Mouse (Mus musculus) testis, adult 2 months (tissue): ENCODE data around the gene Ydjc. TPM values are rescaled to one million over a fixed set of nuclear protein-coding genes. Genes with fewer than 3 reads are reported as not detected.

ENCODE experiments used
- H3K27ac ChIP-seq: fragments of 200-500 bp; 2 replicates; pipeline ENCODE4 v1.5.1; 2012; ENCODE audit warnings: low read depth, low read length; ENCODE audit not compliant: control insufficient read depth, insufficient read depth
- H3K27me3 ChIP-seq: fragments of 200-500 bp; 2 replicates; pipeline ENCODE4 v1.6.1; 2012; ENCODE audit warnings: mild to moderate bottlenecking, low read length, moderate library complexity; ENCODE audit not compliant: control insufficient read depth, insufficient read depth
- H3K36me3 ChIP-seq: fragments of 200-500 bp; 2 replicates; pipeline ENCODE4 v1.6.1; 2012; ENCODE audit warnings: mild to moderate bottlenecking, low read length; ENCODE audit not compliant: control insufficient read depth, insufficient read depth
- H3K4me1 ChIP-seq: fragments of 200-500 bp; 2 replicates; pipeline ENCODE4 v1.6.1; 2012; ENCODE audit warnings: low read length; ENCODE audit not compliant: control insufficient read depth, insufficient read depth
- H3K4me3 ChIP-seq: fragments of 200-500 bp; 2 replicates; pipeline ENCODE4 v1.5.1; 2012; ENCODE audit warnings: low read depth, mild to moderate bottlenecking, low read length, moderate library complexity, mixed read lengths; ENCODE audit not compliant: control insufficient read depth
- CTCF ChIP-seq: fragments of 200-500 bp; IDR thresholded peaks from 2 replicates; pipeline ENCODE4 v1.5.1; 2012; ENCODE audit warnings: low read depth, mild to moderate bottlenecking, inconsistent platforms, low read length, moderate library complexity; ENCODE audit not compliant: control insufficient read depth, insufficient read depth, insufficient replicate concordance
- POLR2A ChIP-seq: fragments of 200-500 bp; IDR thresholded peaks from 2 replicates; pipeline ENCODE4 v1.6.1; 2012; ENCODE audit warnings: low read depth, mild to moderate bottlenecking, inconsistent platforms, low read length, moderate library complexity; ENCODE audit not compliant: control insufficient read depth
- polyA plus RNA-seq: library from polyadenylated mRNA; depleted of rRNA; stranded (reverse); fragments of >200 nt; gene quantifications from 2 replicates; pipeline ENCODE4 v1.2.3, GENCODE M21; 2012

Ydjc gene
- polyA plus RNA-seq, 1 experiment, result 51.5 TPM

GRCm38 (mm10) chr16:17193823-17194222 is 49.4 kb downstream of the Ydjc start:
- Histone ChIP-seq H3K27ac (no peak overlapping the region), H3K36me3 (no peaks in the 10 kb centered on the region), H3K4me3 (no peak overlapping the region), H3K27me3 (no peaks in the 10 kb centered on the region), H3K4me1 (no peaks in the 10 kb centered on the region; the same call in 1 of the 2 replicates)
- no peak for TF ChIP-seq CTCF
- TF ChIP-seq POLR2A, result no peak

GRCm38 (mm10) chr16:17200121-17200952 is 55.9 kb downstream of the Ydjc start:
- Histone ChIP-seq H3K4me3 (peak overlapping the region; percentile 86), H3K27ac (peak overlapping the region; percentile 85), H3K36me3 (no peaks in the 10 kb centered on the region), H3K27me3 (no peaks in the 10 kb centered on the region), H3K4me1 (peaks cover 3% of the 10 kb centered on the region)
- TF ChIP-seq CTCF, result no peak
- TF ChIP-seq POLR2A, result no peak

- Histone ChIP-seq H3K27me3 (no peaks in the 10 kb centered on the region), H3K4me1 (peaks cover 3% of the 10 kb centered on the region), H3K36me3 (no peaks in the 10 kb centered on the region), H3K27ac (peak overlapping the region; percentile 85), H3K4me3 (peak overlapping the region; percentile 86)
- TF ChIP-seq CTCF (no peak), POLR2A (peak; percentile 81)
These were observed 56.7 kb downstream of the Ydjc start for GRCm38 (mm10) chr16:17200953-17201707.

- TF ChIP-seq POLR2A (no peak), CTCF (no peak)
- Histone ChIP-seq H3K27me3 (no peaks in the 10 kb centered on the region), H3K36me3 (no peaks in the 10 kb centered on the region), H3K27ac (no peak overlapping the region), H3K4me3 (no peak overlapping the region), H3K4me1 (peaks cover 3% of the 10 kb centered on the region)
These were observed 57.6 kb downstream of the Ydjc start for GRCm38 (mm10) chr16:17201977-17202376.

DNA sequence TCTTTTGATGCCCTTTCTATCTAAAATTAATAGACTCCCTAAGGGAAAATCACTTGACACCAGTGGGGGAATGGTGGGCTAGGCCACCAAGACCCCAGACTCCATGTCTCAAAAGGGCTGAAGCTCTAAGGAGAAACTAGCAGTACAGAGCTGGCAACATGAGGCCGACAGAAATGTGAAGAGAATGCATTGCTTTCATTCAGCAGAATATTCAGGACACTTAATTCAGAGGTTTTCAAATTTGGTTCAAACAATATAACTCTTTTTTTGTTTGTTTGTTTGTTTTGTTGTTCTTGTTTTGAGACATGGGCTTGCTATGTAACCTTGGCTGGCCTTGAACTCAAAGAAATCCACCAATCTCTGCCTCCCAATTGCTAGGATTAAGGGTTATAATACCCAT is 58.1 kb downstream of the Ydjc start, which contains the start of gene Ube2l3:
Ube2l3 (minus strand) TSS at position 101 of the 400 bp plus-strand sequence.
- Histone ChIP-seq H3K36me3 (no peaks in the 10 kb centered on the region), H3K4me3 (peak within 1 kb of the TSS; percentile 86), H3K4me1 (peaks cover 3% of the 10 kb centered on the region), H3K27me3 (no peaks in the 10 kb centered on the region), H3K27ac (no peak within 1 kb of the TSS; the same call in 1 of the 2 replicates)
- TF ChIP-seq POLR2A (no peak), CTCF (no peak)

DNA sequence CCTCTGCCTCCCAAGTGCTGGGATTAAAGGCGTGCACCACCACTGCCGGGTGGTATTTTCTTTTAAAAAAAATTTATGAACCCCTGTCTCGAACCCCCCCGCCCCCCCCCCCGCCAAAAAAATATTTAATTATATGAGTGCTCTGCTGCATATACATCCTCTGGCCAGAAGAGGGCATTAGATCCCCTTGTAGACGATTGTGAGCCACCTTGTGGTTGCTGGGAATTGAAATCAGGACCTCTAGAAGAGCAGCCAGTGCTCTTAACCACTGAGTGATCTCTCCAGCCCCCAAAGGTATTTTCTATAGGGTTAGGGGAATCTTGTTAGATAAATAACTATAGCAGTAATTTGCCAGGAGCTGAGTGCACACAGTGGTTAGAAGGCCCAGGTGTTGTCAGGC is 60.6 kb downstream of the Ydjc start:
- H3K27ac ChIP-seq, result no peak overlapping the region
- TF ChIP-seq CTCF (no peak), POLR2A (no peak)
- peaks cover 8% of the 10 kb centered on the region for H3K4me1 ChIP-seq
- no peak overlapping the region for H3K4me3 ChIP-seq
- no peaks in the 10 kb centered on the region for H3K27me3 ChIP-seq
- no peaks in the 10 kb centered on the region for H3K36me3 ChIP-seq
